Mouse (Mus musculus) brain, embryonic 14.5 days (tissue): ENCODE data around the gene Gm15517. TPM values are rescaled to one million over a fixed set of nuclear protein-coding genes. Genes with fewer than 3 reads are reported as not detected.
"Not testable (repeated sequence)": the region's sequence is repeated elsewhere in the genome, so short reads cannot be mapped to it uniquely, and the experiment has no call there.

Source experiments
- DNase-seq: peaks from one replicate; pipeline ENCODE4 v3.0.0-alpha.2; 2011; ENCODE audit warnings: low read depth
- CTCF ChIP-seq: fragments of 200-500 bp; IDR thresholded peaks from 2 replicates; pipeline ENCODE4 v1.5.1; 2012; ENCODE audit warnings: inconsistent platforms, mild to moderate bottlenecking, moderate library complexity, borderline replicate concordance; ENCODE audit not compliant: insufficient read depth, insufficient read length; ENCODE audit errors: extremely low read depth
- POLR2A ChIP-seq: fragments of 200-500 bp; IDR thresholded peaks from 2 replicates; pipeline ENCODE4 v1.6.1; 2012; ENCODE audit warnings: mild to moderate bottlenecking, inconsistent platforms, borderline replicate concordance; ENCODE audit not compliant: poor library complexity, insufficient read depth, insufficient read length, severe bottlenecking; ENCODE audit errors: extremely low read depth
- polyA plus RNA-seq: library from polyadenylated mRNA; depleted of rRNA; stranded (reverse); fragments of >200 nt; gene quantifications from 2 replicates; pipeline ENCODE4 v1.2.3, GENCODE M21; 2012

Gene Gm15517
- polyA plus RNA-seq, 1 experiment = 1.2 TPM

DNA sequence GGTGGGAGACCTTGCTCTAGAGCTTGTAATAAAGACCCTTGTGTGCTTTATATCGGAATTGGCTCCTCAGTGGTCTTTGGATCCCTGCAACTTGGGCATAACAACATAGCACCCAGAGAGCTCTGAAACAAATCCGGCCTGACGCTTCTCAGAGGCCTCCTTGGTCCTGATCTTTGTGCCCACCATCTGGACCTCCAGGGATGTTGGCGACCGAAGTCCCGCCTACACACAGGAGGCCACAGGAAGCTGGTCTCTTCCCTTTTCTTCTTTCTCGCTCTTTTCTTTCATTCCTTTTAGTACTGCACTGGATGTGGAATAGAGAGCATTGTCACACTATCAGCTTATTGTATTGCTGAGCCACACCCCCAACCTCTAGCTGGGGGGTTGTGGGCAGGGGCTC is 12.2 kb downstream of the Gm15517 start:
- no peak for DNase-seq
- TF ChIP-seq CTCF (no peak), POLR2A (no peak)

DNA sequence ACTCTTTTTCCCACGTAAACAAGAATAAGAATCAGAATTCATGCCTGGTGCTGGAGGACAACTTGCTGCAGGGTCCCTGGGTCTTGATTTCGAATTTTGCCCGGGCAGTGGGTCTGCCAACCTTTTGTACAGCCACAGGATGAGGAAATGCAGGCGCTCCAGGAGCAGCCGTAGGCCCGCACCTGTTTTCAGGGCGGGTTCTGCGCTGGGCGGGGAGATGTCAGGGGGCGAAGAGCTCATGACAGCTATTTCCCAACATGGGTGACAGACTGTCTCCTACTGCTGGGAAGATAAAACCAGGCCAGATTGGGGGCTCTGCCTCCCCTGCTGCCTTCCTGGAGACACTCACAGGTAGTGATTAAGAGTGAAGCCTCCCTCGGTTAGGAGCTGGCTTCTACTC is 12.8 kb downstream of the Gm15517 start:
- TF ChIP-seq CTCF (no peak), POLR2A (no peak)
- DNase-seq = no peak

DNA sequence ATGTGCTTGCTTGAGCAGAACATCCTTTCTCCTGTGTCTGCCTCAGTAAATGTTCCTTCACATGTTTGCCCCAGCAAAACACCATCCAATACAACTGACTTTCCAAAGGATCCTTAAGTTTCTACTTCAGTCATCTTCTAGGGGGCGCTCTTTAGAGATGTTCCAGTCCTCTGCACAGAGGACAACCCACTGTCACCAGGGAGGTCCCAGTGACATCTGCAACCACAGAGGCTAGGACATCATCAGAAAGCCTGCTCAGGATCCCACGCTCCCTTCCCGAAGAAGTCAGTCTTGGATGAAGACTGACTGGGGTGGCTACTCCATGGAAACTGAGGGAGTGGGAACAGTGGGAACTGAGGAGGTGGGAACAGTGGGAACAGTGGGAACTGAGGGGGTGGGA is 14.3 kb downstream of the Gm15517 start:
- DNase-seq = no peak
- no peak for TF ChIP-seq CTCF
- no peak for TF ChIP-seq POLR2A

DNA sequence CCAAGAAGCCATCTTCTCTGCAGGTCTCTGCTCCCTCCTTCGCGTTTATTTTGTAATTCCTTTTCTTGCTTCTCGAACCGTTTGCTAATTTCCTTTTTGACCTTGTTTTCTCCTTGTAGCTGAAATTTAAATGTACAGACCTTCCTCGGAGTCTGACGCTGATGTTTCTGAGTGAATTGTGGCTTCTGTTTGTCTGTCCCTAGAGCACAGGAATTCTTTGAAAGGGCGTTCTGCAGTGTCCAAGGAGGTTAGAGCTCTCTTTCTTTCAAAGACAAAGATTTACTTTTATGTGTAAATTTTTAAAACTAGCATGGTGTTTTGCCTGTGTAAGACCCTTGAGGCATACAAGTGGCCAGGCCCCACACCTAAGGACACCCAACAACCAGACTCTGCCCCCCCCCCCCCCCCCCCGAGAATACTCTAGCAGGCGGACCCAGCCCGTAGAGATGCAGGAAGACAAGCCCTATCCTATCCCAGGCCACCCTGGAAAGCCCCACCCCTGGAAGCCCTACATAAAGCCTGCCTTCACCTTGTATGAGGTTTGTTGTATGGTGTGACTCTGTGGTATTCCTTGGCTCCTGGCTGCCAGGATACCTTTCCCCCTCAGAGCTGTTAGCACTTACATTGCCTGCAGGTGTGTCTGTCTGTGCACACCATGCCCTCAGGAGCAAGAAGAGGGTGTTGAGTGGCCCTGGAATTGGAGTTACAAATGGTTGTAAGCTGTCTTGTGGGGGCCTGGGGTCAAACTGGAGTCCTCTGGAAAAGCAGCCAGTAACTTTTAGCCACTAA is 15.4 kb downstream of the Gm15517 start:
- TF ChIP-seq POLR2A = no peak
- TF ChIP-seq CTCF = no peak
- no peak for DNase-seq

DNA sequence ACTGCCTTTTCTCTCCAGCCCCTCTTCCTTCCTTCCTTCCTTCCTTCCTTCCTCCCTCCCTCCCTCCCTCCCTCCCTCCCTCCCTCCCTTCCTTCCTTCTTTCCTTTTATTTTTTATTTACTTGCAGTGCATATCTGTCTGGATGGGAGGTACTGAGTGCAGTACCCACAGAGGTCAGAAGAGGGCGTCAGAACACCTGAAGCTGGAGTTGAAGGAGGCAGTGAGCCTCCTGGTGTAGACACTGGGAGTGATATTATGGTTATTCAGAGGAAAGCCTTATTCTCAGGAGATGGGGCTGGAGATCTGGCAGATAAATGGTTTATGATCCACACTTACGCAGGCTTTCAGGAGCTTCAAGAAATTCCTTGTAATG is 16.0 kb downstream of the Gm15517 start:
- peak; percentile 63 for DNase-seq
- TF ChIP-seq POLR2A (no peak), CTCF (peak; percentile 53; the same call in 1 of the 2 replicates)

DNA sequence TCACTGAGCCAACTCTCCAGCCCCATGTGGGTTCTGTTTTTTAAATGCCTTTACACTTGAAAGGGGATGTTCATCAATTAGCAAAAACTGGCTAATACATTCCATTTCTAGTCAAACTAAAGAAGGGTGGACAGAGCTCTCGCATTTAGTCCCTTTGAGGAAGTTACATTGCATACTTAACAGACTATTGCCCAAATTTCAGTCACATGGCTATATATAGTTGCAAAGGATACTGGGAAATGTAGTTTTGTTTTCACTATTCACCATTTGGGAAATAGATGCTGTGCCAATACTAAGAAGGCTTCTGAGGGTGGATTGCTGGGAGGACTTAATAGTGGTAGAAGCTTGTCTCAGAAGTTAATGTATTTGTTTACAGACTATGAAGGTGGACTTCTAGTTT is 19.7 kb downstream of the Gm15517 start:
- DNase-seq = no peak
- TF ChIP-seq CTCF = no peak
- TF ChIP-seq POLR2A = no peak

DNA sequence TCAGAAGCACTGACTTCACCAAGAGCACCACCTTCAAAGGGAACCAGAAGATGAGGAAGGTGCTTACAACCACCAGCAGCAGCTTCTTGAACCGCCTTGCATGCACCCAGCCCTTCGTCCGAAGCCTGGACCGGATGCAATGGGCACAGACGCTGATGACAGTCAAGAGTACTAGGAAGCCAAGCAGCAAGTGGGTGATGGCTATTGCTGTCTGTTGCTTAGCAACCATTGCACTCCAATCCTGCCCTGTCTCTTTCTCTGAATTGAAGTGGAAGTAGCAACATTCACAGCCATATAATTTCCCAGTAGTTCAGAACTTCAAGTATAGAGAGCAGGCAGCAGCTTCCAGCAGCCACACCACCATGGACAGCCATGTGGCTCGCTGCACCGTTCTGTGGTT is 20.3 kb downstream of the Gm15517 start:
- TF ChIP-seq POLR2A (no peak), CTCF (no peak)
- peak; percentile 58 for DNase-seq

DNA sequence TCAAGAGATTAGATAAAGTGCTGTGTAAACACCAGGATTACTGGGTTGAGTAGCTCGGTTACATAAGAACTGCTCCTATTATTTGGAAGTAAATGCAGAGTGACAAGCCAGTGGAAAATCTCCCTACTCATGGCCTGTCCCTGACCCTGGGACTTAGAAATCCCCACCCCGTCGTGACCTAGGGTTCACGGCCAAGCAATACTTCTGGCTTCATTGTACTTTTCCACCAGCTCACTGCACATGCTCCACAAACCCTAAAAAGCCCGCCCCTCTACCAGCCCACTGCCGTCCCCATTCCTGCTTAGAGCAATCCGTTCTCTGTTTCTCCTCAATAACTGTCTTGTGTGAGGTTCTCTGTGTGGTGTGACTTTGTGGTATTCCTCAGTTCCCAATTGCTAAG is 26.5 kb downstream of the Gm15517 start:
- no peak for TF ChIP-seq CTCF
- TF ChIP-seq POLR2A = no peak
- no peak for DNase-seq

DNA sequence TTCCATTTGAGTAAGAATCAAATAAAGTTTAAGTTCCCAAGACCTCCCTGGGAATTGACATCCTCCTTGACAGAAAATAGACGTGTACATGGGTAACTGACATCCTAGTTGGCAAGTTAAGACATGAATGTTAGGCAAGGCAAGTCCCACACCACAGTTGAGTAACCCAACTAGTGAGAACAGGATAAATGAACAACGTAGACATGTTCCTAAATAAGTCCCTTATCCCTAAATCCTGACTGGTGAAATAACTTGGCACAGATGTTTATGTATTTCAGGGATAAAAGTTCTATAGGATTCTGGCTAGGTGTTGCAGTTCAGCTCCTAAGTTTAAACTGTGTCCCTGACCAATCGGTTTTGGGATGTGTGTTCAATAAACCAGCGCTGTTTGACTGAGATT is 29.7 kb downstream of the Gm15517 start:
- no peak for TF ChIP-seq POLR2A
- no peak for TF ChIP-seq CTCF
- DNase-seq = no peak

DNA sequence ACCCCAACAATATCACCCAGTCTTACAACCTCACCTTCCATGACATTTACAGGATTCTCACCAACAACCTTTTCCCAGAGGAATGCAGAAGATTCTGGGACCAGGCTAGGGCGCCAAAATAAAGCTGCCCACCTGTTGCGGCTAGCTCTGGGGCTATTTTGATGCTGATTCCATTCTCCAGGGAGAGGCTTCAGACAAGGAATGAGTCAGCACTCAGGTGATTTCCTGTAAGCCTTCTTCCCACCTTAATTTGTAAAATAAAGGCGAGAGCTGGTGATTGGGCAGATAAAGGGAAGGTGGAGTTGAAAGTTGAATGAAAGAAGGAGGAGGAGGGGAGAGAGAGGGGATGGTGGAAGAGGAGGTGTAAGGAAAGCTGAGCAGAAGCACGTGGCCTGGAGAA is 30.2 kb downstream of the Gm15517 start:
- no peak for DNase-seq
- no peak for TF ChIP-seq POLR2A

DNA sequence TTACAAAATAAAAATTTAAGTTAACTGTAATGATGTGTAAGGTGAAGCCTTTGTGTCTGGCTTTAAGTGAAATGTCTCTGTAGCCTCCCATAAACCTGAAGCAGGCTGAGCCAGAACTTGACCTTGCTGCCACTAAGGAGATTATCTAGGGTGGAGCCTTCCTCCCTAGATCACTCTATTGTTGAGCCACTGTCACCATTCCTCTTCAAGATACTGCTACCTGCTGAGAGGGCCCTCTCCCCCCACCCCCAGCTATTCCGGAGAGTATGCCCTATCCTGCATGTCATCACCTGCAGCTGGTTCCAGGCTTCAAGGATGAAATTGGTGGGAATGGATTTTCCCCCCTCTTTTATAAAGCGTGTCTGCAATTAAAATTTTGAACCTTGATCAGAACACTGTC is 36.3 kb downstream of the Gm15517 start:
- DNase-seq = not testable (repeated sequence)

DNA sequence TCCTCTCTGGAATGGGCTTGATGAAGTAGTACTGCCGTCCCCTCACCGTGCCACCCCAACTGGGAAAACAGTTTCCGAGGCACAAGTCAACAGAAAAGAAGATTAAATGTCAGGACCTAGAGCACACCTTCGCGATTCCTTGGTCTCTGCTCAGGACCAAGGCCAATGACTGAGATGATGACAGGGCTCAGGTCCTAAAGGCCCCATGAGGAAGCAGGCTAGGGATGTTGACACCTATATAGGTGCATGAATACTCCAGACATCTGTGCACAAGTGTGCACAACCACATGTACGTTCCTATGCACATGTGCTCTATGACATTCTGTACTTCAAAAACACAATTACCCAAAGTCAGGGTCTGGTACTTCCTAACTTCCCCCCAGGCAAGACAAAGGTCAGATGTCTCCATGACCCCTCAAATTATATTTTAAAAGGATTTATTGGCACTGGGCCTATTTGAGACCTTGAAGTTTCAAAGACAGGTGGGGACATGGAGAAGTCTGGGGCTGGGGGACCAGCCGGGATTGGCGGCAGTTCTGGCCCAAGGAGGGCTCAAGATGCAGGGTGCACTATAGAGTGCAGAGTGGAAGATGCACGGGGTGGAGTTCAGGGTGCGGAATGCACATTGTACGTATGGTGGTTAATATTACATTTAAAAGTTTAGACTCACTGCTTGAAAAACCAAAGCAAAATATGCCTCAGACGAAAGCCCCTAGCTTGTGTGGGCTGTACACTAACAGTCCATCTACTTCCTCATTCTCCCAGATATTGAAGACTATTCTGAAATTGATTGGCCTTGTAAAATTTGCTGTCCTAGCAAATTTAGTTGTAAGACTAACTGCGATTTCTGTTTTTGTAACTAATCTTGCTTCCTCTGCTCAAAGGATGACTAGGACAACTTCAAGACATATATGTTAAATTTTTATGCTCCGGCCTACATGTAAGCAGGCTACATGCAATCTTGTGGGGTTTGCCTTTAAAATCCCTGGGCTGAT is 42.4 kb downstream of the Gm15517 start:
- no peak for TF ChIP-seq CTCF
- TF ChIP-seq POLR2A = no peak
- DNase-seq = no peak

DNA sequence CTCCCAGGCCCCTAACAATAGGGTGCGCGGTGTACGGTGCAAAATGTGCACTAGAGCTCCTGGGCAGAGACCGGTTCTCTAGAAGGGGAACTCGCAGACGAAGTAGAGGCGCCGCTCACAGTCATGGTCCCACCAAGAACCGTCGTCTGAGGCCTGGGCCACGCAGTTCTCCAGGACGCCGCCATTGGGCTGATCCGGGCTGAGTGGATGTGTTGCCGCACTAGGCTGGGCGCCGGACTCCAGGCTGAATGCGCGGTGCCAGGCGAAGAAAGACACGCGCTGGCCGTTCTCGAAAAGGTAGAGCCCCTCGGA is 43.2 kb downstream of the Gm15517 start:
- DNase-seq = no peak
- TF ChIP-seq CTCF (no peak), POLR2A (no peak)
